Mouse (Mus musculus): Measurements from ENCODE around the gene Chn1. TPM values are rescaled to one million over a fixed set of nuclear protein-coding genes. Genes with fewer than 3 reads are reported as not detected.
A peak's percentile ranks its signal among the peaks of the same experiment; 100 is the strongest.

The Chn1 gene
- polyA plus RNA-seq, 1 experiment = 23.7 TPM

- Histone ChIP-seq H3K4me1 (ENCODE audit: control insufficient read depth, insufficient read depth, low read length) (no peaks in the 10 kb centered on the region; the same call in 1 of the 2 replicates), H3K27ac (ENCODE audit: insufficient read depth, low read depth, low read length) (0 out of 2 replicates have a peak overlapping the region, but pooled peaks have one; percentile 9), H3K4me3 (ENCODE audit: insufficient read depth, low read depth, low read length) (no peak overlapping the region), H3K27me3 (replicated peaks; ENCODE audit: control insufficient read depth, insufficient read depth, low read length) (no peaks in the 10 kb centered on the region), H3K36me3 (ENCODE audit: control insufficient read depth, insufficient read depth, low read length) (no peaks in the 10 kb centered on the region)
- WGBS = 60% methylated on average over 10 of the region's 10 CpGs
- peak; percentile 23 for DNase-seq
- TF ChIP-seq CTCF (conservative IDR thresholded peaks at IDR 0.05; ENCODE audit: insufficient read depth, insufficient read length, low read depth, low read length) = no peak
- no peak for TF ChIP-seq POLR2A (IDR thresholded peaks at IDR 0.05; ENCODE audit: low read depth, low read length)
These were observed 188.6 kb downstream of the Chn1 start for GRCm38 (mm10) chr2:73586392-73587108.

- peak; percentile 56 for DNase-seq
- Histone ChIP-seq H3K4me3 (ENCODE audit: insufficient read depth, low read depth, low read length) (peak overlapping the region; percentile 67), H3K36me3 (ENCODE audit: control insufficient read depth, insufficient read depth, low read length) (no peaks in the 10 kb centered on the region), H3K27me3 (replicated peaks; ENCODE audit: control insufficient read depth, insufficient read depth, low read length) (no peaks in the 10 kb centered on the region), H3K4me1 (ENCODE audit: control insufficient read depth, insufficient read depth, low read length) (no peaks in the 10 kb centered on the region; the same call in 1 of the 2 replicates), H3K27ac (ENCODE audit: insufficient read depth, low read depth, low read length) (peak overlapping the region; percentile 78)
- TF ChIP-seq POLR2A (IDR thresholded peaks at IDR 0.05; ENCODE audit: low read depth, low read length) (no peak), CTCF (conservative IDR thresholded peaks at IDR 0.05; ENCODE audit: insufficient read depth, insufficient read length, low read depth, low read length) (no peak)
- WGBS = 18% methylated on average over 12 of the region's 12 CpGs
These were observed 189.8 kb downstream of the Chn1 start for GRCm38 (mm10) chr2:73585347-73585831.

- DNase-seq = peak; percentile 84
- TF ChIP-seq CTCF (conservative IDR thresholded peaks at IDR 0.05; ENCODE audit: insufficient read depth, insufficient read length, low read depth, low read length) (peak; percentile 67), POLR2A (IDR thresholded peaks at IDR 0.05; ENCODE audit: low read depth, low read length) (no peak)
- Histone ChIP-seq H3K4me1 (ENCODE audit: control insufficient read depth, insufficient read depth, low read length) (no peaks in the 10 kb centered on the region; the same call in 1 of the 2 replicates), H3K36me3 (ENCODE audit: control insufficient read depth, insufficient read depth, low read length) (no peaks in the 10 kb centered on the region), H3K27ac (ENCODE audit: insufficient read depth, low read depth, low read length) (peak overlapping the region; percentile 78), H3K27me3 (replicated peaks; ENCODE audit: control insufficient read depth, insufficient read depth, low read length) (no peaks in the 10 kb centered on the region), H3K4me3 (ENCODE audit: insufficient read depth, low read depth, low read length) (peak overlapping the region; percentile 67)
- WGBS = under 1% methylated on average over 18 of the region's 18 CpGs
These were observed 190.3 kb downstream of the Chn1 start for GRCm38 (mm10) chr2:73584645-73585346.

- no peaks in the 10 kb centered on the region for H3K27me3 ChIP-seq (replicated peaks; ENCODE audit: control insufficient read depth, insufficient read depth, low read length)
- TF ChIP-seq CTCF (conservative IDR thresholded peaks at IDR 0.05; ENCODE audit: insufficient read depth, insufficient read length, low read depth, low read length) = no peak
- TF ChIP-seq POLR2A (IDR thresholded peaks at IDR 0.05; ENCODE audit: low read depth, low read length) = no peak
- no peak overlapping the region for H3K27ac ChIP-seq (ENCODE audit: insufficient read depth, low read depth, low read length)
- H3K36me3 ChIP-seq (ENCODE audit: control insufficient read depth, insufficient read depth, low read length) = no peaks in the 10 kb centered on the region
- H3K4me3 ChIP-seq (ENCODE audit: insufficient read depth, low read depth, low read length) = no peak overlapping the region
- no peak for DNase-seq
- H3K4me1 ChIP-seq (ENCODE audit: control insufficient read depth, insufficient read depth, low read length) = no peaks in the 10 kb centered on the region; the same call in 1 of the 2 replicates
- 95% methylated on average over 5 of the region's 5 CpGs for WGBS
These were observed 194.4 kb downstream of the Chn1 start for GRCm38 (mm10) chr2:73580720-73581119.

- TF ChIP-seq CTCF (conservative IDR thresholded peaks at IDR 0.05; ENCODE audit: insufficient read depth, insufficient read length, low read depth, low read length) (no peak), POLR2A (IDR thresholded peaks at IDR 0.05; ENCODE audit: low read depth, low read length) (no peak)
- DNase-seq = no peak
- Histone ChIP-seq H3K4me1 (ENCODE audit: control insufficient read depth, insufficient read depth, low read length) (no peaks in the 10 kb centered on the region; the same call in 1 of the 2 replicates), H3K27me3 (replicated peaks; ENCODE audit: control insufficient read depth, insufficient read depth, low read length) (no peaks in the 10 kb centered on the region), H3K4me3 (ENCODE audit: insufficient read depth, low read depth, low read length) (no peak within 1 kb of the TSS), H3K36me3 (ENCODE audit: control insufficient read depth, insufficient read depth, low read length) (no peaks in the 10 kb centered on the region), H3K27ac (ENCODE audit: insufficient read depth, low read depth, low read length) (no peak within 1 kb of the TSS)
- 93% methylated on average over 9 of the region's 9 CpGs for WGBS
These were observed 195.0 kb downstream of the Chn1 start, which contains the start of gene Chrna1 for GRCm38 (mm10) chr2:73580166-73580565. Chrna1 (minus strand) TSS chr2:73580338.

GRCm38 (mm10) chr2:73579168-73579567, 196.0 kb downstream of the Chn1 start:
- no peak overlapping the region for H3K4me3 ChIP-seq (ENCODE audit: insufficient read depth, low read depth, low read length)
- TF ChIP-seq CTCF (conservative IDR thresholded peaks at IDR 0.05; ENCODE audit: insufficient read depth, insufficient read length, low read depth, low read length) (no peak), POLR2A (IDR thresholded peaks at IDR 0.05; ENCODE audit: low read depth, low read length) (no peak)
- no peaks in the 10 kb centered on the region for H3K4me1 ChIP-seq (ENCODE audit: control insufficient read depth, insufficient read depth, low read length)
- H3K27me3 ChIP-seq (replicated peaks; ENCODE audit: control insufficient read depth, insufficient read depth, low read length) = no peaks in the 10 kb centered on the region
- no peak overlapping the region for H3K27ac ChIP-seq (ENCODE audit: insufficient read depth, low read depth, low read length)
- H3K36me3 ChIP-seq (ENCODE audit: control insufficient read depth, insufficient read depth, low read length) = no peaks in the 10 kb centered on the region
- no peak for DNase-seq
- WGBS = 36% methylated on average over 5 of the region's 5 CpGs

GRCm38 (mm10) chr2:73574418-73574817, 200.7 kb downstream of the Chn1 start:
- WGBS = 76% methylated on average over 6 of the region's 6 CpGs
- Histone ChIP-seq H3K36me3 (ENCODE audit: control insufficient read depth, insufficient read depth, low read length) (no peaks in the 10 kb centered on the region), H3K4me1 (ENCODE audit: control insufficient read depth, insufficient read depth, low read length) (no peaks in the 10 kb centered on the region), H3K4me3 (ENCODE audit: insufficient read depth, low read depth, low read length) (no peak overlapping the region), H3K27me3 (replicated peaks; ENCODE audit: control insufficient read depth, insufficient read depth, low read length) (no peaks in the 10 kb centered on the region), H3K27ac (ENCODE audit: insufficient read depth, low read depth, low read length) (no peak overlapping the region)
- DNase-seq = no peak
- TF ChIP-seq POLR2A (IDR thresholded peaks at IDR 0.05; ENCODE audit: low read depth, low read length) (no peak), CTCF (conservative IDR thresholded peaks at IDR 0.05; ENCODE audit: insufficient read depth, insufficient read length, low read depth, low read length) (no peak)

Measured in kidney, adult 2 months (tissue).